Mouse (Mus musculus): ENCODE data around the gene St3gal6. TPM values are rescaled to one million over a fixed set of nuclear protein-coding genes. Genes with fewer than 3 reads are reported as not detected.

St3gal6 gene
- polyA plus RNA-seq, 1 experiment = 8.5 TPM

DNA sequence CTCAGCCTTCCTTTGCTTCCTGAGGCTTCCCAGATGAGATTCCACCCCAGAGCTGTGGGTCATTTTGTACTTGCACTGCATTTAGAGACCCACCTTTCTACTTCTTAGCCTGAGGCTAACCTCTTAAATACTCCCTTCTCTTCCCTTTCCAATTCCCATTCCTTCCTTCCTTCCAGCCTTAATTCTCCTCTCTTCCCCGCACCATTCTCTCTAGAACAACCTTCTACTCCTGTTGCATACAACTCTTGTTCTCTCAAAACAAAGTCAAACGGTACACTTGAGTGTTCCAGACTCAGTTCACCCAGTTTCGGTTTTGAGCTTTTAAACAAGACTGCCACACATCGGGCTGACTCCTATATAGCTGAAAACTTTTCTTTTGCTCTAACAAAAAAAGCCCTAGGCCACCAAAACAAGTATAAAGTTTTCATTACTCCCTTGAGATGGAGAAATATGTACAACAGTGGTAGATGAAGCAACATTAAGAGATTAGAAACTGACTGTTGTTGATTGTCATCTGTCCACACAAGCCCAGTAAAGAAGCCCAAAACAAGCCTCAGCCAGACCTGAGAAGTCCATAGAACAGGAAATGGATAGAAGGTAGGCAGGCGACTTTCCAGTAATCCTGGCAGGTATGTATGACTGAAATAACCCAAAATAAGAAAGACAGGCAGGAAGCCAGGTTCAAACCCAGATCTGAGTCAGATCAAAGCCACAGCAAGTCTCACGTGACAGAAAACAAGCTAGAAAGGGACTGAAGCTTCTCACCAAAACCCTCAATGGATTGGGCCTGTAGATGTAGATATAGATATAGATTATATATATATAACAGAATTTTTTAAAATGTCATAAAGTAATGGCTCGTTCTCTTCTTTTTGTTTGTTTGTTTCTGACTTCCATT is 10.5 kb upstream of the St3gal6 start:
- no peak for DNase-seq (ENCODE audit: low read depth)
- no peak for TF ChIP-seq POLR2A (IDR thresholded peaks at IDR 0.05; ENCODE audit: borderline replicate concordance, extremely low read depth, insufficient read depth, insufficient read length, poor library complexity, severe bottlenecking)
- no peak for TF ChIP-seq CTCF (IDR thresholded peaks at IDR 0.05; ENCODE audit: borderline replicate concordance, extremely low read depth, insufficient read depth, insufficient read length)

DNA sequence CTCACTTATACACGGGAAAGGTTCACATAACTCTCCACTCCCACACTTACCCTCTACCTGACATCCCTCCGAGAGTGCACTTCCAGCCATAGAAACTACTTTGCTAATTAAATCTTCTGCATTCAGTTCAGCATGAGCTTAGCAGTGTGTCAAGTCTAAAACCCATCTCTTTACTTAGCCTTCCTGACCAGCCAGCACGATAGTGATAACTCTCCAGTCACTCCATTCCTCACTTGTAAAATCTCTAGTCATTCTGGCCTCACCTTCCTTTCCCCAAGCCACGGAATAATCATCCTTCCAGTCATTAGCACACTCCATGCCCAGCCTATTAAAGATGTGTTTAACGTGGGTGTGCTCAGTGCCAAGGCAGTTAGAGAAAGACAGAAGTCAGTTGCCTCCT is 9.7 kb upstream of the St3gal6 start:
- no peak for TF ChIP-seq CTCF (IDR thresholded peaks at IDR 0.05; ENCODE audit: borderline replicate concordance, extremely low read depth, insufficient read depth, insufficient read length)
- no peak for DNase-seq (ENCODE audit: low read depth)

GRCm38 (mm10) chr16:58533254-58533653 is 9.2 kb upstream of the St3gal6 start:
- no peak for TF ChIP-seq CTCF (IDR thresholded peaks at IDR 0.05; ENCODE audit: borderline replicate concordance, extremely low read depth, insufficient read depth, insufficient read length)
- TF ChIP-seq POLR2A (IDR thresholded peaks at IDR 0.05; ENCODE audit: borderline replicate concordance, extremely low read depth, insufficient read depth, insufficient read length, poor library complexity, severe bottlenecking) = no peak

DNA sequence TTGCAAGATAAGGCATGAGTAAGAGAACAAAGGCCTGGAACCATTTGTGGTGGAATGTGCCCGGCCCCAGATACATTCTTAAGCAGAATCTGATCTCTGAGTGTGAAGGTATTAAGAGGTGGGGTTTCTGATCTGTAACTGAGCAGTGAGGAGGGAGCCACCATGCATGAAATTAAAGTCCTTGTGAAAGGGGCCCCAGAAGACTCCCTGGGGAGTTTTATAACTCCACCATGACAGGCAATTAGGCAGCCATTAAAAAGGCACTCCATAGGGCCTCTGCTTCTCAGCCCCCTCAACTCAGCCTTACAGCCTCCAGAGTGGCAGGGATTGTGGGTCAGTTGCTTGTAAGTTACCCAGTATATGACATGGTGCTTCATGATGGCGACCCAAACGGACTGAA is 8.5 kb upstream of the St3gal6 start:
- TF ChIP-seq CTCF (IDR thresholded peaks at IDR 0.05; ENCODE audit: borderline replicate concordance, extremely low read depth, insufficient read depth, insufficient read length) (no peak), POLR2A (IDR thresholded peaks at IDR 0.05; ENCODE audit: borderline replicate concordance, extremely low read depth, insufficient read depth, insufficient read length, poor library complexity, severe bottlenecking) (no peak)
- peak; percentile 8 for DNase-seq (ENCODE audit: low read depth)

More at GRCm38 (mm10) chr16:58533254-58533653, 9.2 kb upstream of the St3gal6 start:
- no peak for DNase-seq (ENCODE audit: low read depth)

DNA sequence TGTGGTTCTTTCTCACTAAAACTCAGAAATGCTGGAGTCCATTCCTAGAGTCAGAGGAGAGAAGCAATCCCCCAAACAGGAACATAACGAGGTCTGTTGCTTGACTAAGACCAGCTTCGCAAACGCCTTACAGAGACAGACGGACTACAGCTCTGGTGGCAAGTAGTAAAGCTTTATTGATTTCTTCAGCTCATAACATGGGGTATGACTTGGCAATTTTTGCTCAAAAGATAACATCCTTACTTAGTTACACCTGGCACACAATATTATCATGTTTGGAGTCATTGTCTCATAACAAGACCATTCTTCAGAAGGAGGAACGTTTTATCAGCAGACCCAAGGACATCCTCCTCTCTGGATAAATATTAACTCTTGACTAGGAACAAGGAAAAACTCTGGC is 3.8 kb upstream of the St3gal6 start:
- TF ChIP-seq POLR2A (IDR thresholded peaks at IDR 0.05; ENCODE audit: borderline replicate concordance, extremely low read depth, insufficient read depth, insufficient read length, poor library complexity, severe bottlenecking) (no peak), CTCF (IDR thresholded peaks at IDR 0.05; ENCODE audit: borderline replicate concordance, extremely low read depth, insufficient read depth, insufficient read length) (no peak)
- DNase-seq (ENCODE audit: low read depth) = no peak

- no peak for DNase-seq (ENCODE audit: low read depth)
- TF ChIP-seq CTCF (IDR thresholded peaks at IDR 0.05; ENCODE audit: borderline replicate concordance, extremely low read depth, insufficient read depth, insufficient read length) (no peak), POLR2A (IDR thresholded peaks at IDR 0.05; ENCODE audit: borderline replicate concordance, extremely low read depth, insufficient read depth, insufficient read length, poor library complexity, severe bottlenecking) (no peak)
These were observed 2.7 kb upstream of the St3gal6 start for GRCm38 (mm10) chr16:58526729-58527128.

DNA sequence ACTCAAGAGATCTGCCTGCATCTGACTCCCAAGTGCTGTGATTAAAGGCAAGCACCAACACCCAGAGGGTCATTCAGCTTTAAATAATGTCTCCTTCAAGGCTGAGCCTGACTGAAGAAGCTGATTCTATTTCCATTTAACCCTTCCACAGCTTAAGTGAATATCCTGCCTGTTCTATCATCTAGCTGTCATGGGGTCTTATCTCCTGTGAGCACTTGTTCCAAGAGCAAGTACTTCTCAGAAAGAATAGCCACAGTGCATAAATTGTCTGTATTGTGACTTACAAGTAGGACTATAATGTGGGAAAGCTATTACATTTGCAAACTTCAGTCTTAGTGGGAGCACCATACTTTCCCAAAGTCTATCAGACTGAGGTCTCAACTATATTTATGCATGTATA is 1.8 kb upstream of the St3gal6 start:
- TF ChIP-seq CTCF (IDR thresholded peaks at IDR 0.05; ENCODE audit: borderline replicate concordance, extremely low read depth, insufficient read depth, insufficient read length) = no peak
- no peak for TF ChIP-seq POLR2A (IDR thresholded peaks at IDR 0.05; ENCODE audit: borderline replicate concordance, extremely low read depth, insufficient read depth, insufficient read length, poor library complexity, severe bottlenecking)
- no peak for DNase-seq (ENCODE audit: low read depth)

DNA sequence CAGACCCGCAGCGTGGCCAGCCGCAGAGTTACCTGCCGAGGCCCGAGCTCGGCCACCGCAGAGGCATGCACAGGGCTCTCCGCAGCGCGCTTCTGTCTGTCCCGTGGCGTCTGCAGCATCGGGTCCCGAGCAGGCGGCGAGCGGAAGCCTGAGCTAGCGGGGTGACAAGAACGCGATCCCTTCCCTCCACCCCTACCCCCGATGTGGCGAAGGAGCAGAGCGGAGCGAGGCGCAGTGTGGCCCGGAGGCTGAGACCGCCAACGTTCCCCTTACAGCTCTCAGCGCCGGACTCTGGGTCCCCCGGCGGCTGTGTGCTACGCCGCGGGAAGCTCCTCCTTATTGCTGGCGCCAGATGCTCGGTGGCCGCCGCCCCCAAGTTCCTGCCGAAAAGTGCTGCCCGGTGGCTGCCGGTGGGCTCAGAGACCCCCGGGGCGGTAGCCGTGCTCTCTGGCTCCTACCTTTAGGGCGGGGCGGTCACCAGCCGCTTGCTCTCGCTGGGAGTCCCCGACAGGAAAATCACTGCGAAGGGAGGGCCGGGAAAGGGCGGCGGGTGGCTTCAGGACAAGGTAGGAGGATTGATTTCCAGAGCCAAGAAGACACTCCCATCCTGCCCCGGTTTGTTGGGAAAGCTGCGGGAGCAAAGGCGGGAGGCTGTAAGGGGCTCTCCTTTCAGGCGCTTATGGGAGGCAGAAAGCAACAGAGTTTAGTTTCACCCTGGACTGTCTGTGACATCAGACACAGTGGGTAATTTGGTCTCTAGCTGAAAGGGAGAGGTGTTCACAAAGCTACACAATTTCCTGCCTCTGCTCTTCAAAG is 791 bp downstream of the St3gal6 start:
- DNase-seq (ENCODE audit: low read depth) = peak; percentile 75

DNA sequence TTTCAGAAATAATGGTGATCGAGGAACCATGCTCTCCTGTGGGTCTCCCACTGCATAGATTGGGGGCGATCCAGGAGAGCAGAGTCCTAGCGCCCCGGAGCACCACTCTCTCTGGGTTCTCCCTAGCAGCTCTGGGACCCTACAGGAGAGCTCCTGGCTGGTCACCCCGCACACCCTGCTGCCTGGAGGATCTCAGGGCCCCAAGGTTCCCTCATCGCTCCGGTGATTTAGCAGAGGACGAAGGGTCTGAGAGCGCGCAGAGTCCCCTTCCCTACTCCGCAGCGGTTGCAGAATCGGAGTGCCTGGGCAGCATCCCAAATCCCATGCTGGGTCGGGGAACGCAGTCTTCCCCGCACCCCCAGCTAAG is 1.4 kb downstream of the St3gal6 start:
- no peak for DNase-seq (ENCODE audit: low read depth)
- TF ChIP-seq CTCF (IDR thresholded peaks at IDR 0.05; ENCODE audit: borderline replicate concordance, extremely low read depth, insufficient read depth, insufficient read length) (no peak), POLR2A (IDR thresholded peaks at IDR 0.05; ENCODE audit: borderline replicate concordance, extremely low read depth, insufficient read depth, insufficient read length, poor library complexity, severe bottlenecking) (no peak)

More for the DNA sequence above, 791 bp downstream of the St3gal6 start:
- TF ChIP-seq POLR2A (IDR thresholded peaks at IDR 0.05; ENCODE audit: borderline replicate concordance, extremely low read depth, insufficient read depth, insufficient read length, poor library complexity, severe bottlenecking) (no peak), CTCF (IDR thresholded peaks at IDR 0.05; ENCODE audit: borderline replicate concordance, extremely low read depth, insufficient read depth, insufficient read length) (no peak)

- DNase-seq (ENCODE audit: low read depth) = no peak
- TF ChIP-seq POLR2A (IDR thresholded peaks at IDR 0.05; ENCODE audit: borderline replicate concordance, extremely low read depth, insufficient read depth, insufficient read length, poor library complexity, severe bottlenecking) (no peak), CTCF (IDR thresholded peaks at IDR 0.05; ENCODE audit: borderline replicate concordance, extremely low read depth, insufficient read depth, insufficient read length) (no peak)
These were observed 2.1 kb downstream of the St3gal6 start for GRCm38 (mm10) chr16:58521900-58522299.

DNA sequence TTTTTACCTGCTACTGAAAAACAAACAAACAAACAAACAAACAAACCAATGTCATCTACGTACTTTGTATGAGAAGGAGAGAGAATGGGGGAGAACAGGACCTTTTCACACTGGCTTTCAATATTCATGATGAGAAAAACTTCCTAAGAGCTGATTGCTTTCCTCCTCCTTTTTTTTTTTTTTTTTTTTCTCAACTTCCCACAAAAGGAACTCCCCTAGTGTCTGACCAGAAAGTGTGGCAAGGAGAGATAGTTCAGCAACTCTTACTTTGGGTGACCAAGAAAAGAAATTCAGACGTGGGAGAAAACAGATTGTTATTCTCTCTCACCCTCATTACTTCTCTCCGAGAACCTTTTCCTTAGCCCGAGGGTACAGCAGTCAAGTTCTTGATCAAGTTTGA is 2.9 kb downstream of the St3gal6 start:
- DNase-seq (ENCODE audit: low read depth) = no peak
- TF ChIP-seq POLR2A (IDR thresholded peaks at IDR 0.05; ENCODE audit: borderline replicate concordance, extremely low read depth, insufficient read depth, insufficient read length, poor library complexity, severe bottlenecking) (no peak), CTCF (IDR thresholded peaks at IDR 0.05; ENCODE audit: borderline replicate concordance, extremely low read depth, insufficient read depth, insufficient read length) (no peak)
